Mouse (Mus musculus): ENCODE results near the gene Mt1. TPM values are rescaled to one million over a fixed set of nuclear protein-coding genes. Genes with fewer than 3 reads are reported as not detected.
"Not testable (repeated sequence)": the region's sequence is repeated elsewhere in the genome, so short reads cannot be mapped to it uniquely, and the experiment has no call there.

Mt1 gene
- polyA plus RNA-seq, 1 experiment, result 867 TPM

GRCm38 (mm10) chr8:94153451-94153850 is 25.4 kb upstream of the Mt1 start:
- Histone ChIP-seq H3K9me3 (replicated peaks; ENCODE audit: control insufficient read depth, insufficient read depth, low read length, poor library complexity, severe bottlenecking) (no peaks in the 10 kb centered on the region), H3K4me3 (ENCODE audit: low read depth, low read length) (peak overlapping the region; percentile 8), H3K9ac (ENCODE audit: low read depth, poor library complexity, severe bottlenecking) (no peak overlapping the region), H3K4me1 (ENCODE audit: control insufficient read depth, insufficient read depth, low read length) (peaks cover 10% of the 10 kb centered on the region), H3K27me3 (ENCODE audit: control insufficient read depth, insufficient read depth, low read length, poor library complexity, severe bottlenecking) (no peaks in the 10 kb centered on the region), H3K36me3 (ENCODE audit: control insufficient read depth, insufficient read depth, low read length, poor library complexity, severe bottlenecking) (no peaks in the 10 kb centered on the region), H3K27ac (ENCODE audit: insufficient read depth, low read length) (no peak overlapping the region)
- TF ChIP-seq POLR2A (IDR thresholded peaks at IDR 0.05; ENCODE audit: insufficient read depth, low read length) (no peak), CTCF (IDR thresholded peaks at IDR 0.05; ENCODE audit: low read depth, low read length) (no peak), EP300 (IDR thresholded peaks at IDR 0.05; ENCODE audit: insufficient read depth, low read depth, low read length) (no peak)

DNA sequence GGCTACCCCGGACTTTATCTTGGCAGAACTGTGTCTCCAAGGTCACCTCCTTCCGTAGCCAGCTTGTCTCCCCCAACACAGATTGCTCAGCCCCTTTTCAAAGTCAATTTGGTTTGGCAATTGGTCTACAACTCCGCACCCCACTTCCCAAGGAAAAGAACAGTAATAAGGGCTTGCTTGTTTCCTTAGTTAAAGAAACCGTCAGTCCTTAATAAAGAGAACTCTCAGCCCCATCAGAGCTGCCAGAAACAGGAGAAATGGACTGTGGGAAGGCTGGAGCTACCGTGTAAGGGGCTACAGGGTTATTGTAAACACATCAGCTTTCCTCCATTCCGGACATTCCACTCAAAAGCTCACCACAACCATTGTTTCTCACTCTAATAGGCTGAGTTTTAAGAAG is 24.3 kb upstream of the Mt1 start:
- Histone ChIP-seq H3K9ac (ENCODE audit: low read depth, poor library complexity, severe bottlenecking) (no peak overlapping the region), H3K4me1 (ENCODE audit: control insufficient read depth, insufficient read depth, low read length) (peaks cover 10% of the 10 kb centered on the region), H3K36me3 (ENCODE audit: control insufficient read depth, insufficient read depth, low read length, poor library complexity, severe bottlenecking) (no peaks in the 10 kb centered on the region), H3K27me3 (ENCODE audit: control insufficient read depth, insufficient read depth, low read length, poor library complexity, severe bottlenecking) (no peaks in the 10 kb centered on the region), H3K9me3 (replicated peaks; ENCODE audit: control insufficient read depth, insufficient read depth, low read length, poor library complexity, severe bottlenecking) (no peaks in the 10 kb centered on the region), H3K4me3 (ENCODE audit: low read depth, low read length) (no peak overlapping the region), H3K27ac (ENCODE audit: insufficient read depth, low read length) (no peak overlapping the region)
- no peak for TF ChIP-seq CTCF (IDR thresholded peaks at IDR 0.05; ENCODE audit: low read depth, low read length)
- TF ChIP-seq POLR2A (IDR thresholded peaks at IDR 0.05; ENCODE audit: insufficient read depth, low read length), result no peak

DNA sequence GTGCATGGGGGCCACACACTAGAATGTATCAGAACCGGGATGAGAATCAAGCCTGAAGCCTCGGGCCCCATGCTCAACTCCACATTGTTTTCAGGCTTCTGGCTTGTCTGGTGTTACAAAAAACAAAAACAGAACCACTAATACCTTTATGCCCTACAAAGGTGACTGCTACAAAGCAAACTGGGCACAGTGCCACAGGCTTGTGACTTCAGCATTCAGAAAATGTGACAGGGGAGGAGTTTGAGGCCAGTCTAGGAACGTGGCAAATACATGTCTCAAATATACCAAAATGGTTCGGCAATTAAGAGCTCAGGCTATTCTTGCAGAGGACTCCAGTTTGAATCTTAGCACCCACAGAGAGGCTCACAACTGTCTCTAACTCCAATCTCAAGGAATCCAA is 22.8 kb upstream of the Mt1 start:
- Histone ChIP-seq H3K4me1 (ENCODE audit: control insufficient read depth, insufficient read depth, low read length) (peaks cover 10% of the 10 kb centered on the region), H3K9ac (ENCODE audit: low read depth, poor library complexity, severe bottlenecking) (no peak overlapping the region), H3K36me3 (ENCODE audit: control insufficient read depth, insufficient read depth, low read length, poor library complexity, severe bottlenecking) (no peaks in the 10 kb centered on the region), H3K27me3 (ENCODE audit: control insufficient read depth, insufficient read depth, low read length, poor library complexity, severe bottlenecking) (no peaks in the 10 kb centered on the region), H3K27ac (ENCODE audit: insufficient read depth, low read length) (no peak overlapping the region), H3K4me3 (ENCODE audit: low read depth, low read length) (no peak overlapping the region), H3K9me3 (replicated peaks; ENCODE audit: control insufficient read depth, insufficient read depth, low read length, poor library complexity, severe bottlenecking) (no peaks in the 10 kb centered on the region)
- TF ChIP-seq POLR2A (IDR thresholded peaks at IDR 0.05; ENCODE audit: insufficient read depth, low read length) (no peak), CTCF (IDR thresholded peaks at IDR 0.05; ENCODE audit: low read depth, low read length) (no peak), EP300 (IDR thresholded peaks at IDR 0.05; ENCODE audit: insufficient read depth, low read depth, low read length) (no peak)

DNA sequence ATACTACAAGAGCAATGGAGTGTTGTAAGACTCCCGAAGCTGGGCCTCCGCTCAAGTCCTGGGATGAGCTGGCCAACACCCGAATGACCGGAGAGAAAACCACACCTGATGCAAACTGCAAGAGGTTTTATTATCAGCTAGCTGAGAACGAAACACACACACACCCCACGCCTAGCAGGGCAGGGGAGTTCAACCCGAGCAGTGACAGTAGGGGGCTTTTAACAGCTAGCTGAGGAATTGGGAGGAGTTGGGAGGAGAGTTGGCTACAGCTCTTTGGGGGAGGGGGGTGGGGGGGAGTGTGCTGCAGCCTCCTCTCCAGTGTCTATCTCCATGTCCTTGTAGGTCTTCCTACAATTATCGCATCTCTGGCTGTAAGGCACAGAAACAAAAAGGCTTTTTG is 13.1 kb upstream of the Mt1 start:
- not testable (repeated sequence) for H3K4me1 ChIP-seq (ENCODE audit: control insufficient read depth, insufficient read depth, low read length); H3K27ac ChIP-seq (ENCODE audit: insufficient read depth, low read length); H3K27me3 ChIP-seq (ENCODE audit: control insufficient read depth, insufficient read depth, low read length, poor library complexity, severe bottlenecking); H3K4me3 ChIP-seq (ENCODE audit: low read depth, low read length); H3K9me3 ChIP-seq (replicated peaks; ENCODE audit: control insufficient read depth, insufficient read depth, low read length, poor library complexity, severe bottlenecking); H3K9ac ChIP-seq (ENCODE audit: low read depth, poor library complexity, severe bottlenecking); H3K36me3 ChIP-seq (ENCODE audit: control insufficient read depth, insufficient read depth, low read length, poor library complexity, severe bottlenecking)

DNA sequence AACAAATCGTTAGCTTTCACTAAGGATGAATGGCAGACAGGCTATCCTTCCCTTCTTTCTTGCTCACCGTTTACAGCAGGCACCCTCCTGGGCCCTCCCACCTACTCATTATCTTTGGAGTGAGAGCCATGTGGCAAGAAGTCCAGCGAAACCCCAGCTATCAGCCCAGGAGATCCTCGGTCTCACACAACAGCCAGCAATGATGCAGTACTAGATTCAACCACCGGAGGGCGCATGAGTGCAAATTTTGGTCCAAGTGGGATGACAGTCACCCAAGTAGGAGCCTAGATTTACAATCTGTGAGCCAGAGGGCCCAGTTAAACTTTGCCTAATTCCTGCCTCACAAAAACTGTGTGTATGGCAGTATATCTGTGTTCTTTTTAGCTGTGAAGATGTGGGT is 11.6 kb upstream of the Mt1 start:
- peak; percentile 90 for TF ChIP-seq CTCF (IDR thresholded peaks at IDR 0.05; ENCODE audit: low read depth, low read length)
- no peak for TF ChIP-seq POLR2A (IDR thresholded peaks at IDR 0.05; ENCODE audit: insufficient read depth, low read length)
- TF ChIP-seq EP300 (IDR thresholded peaks at IDR 0.05; ENCODE audit: insufficient read depth, low read depth, low read length), result peak; percentile 52; the same call in 1 of the 2 replicates
- peaks cover 6% of the 10 kb centered on the region; the same call in 1 of the 2 replicates for H3K9me3 ChIP-seq (replicated peaks; ENCODE audit: control insufficient read depth, insufficient read depth, low read length, poor library complexity, severe bottlenecking)
- no peak overlapping the region for H3K4me3 ChIP-seq (ENCODE audit: low read depth, low read length)
- H3K27ac ChIP-seq (ENCODE audit: insufficient read depth, low read length), result no peak overlapping the region
- H3K27me3 ChIP-seq (ENCODE audit: control insufficient read depth, insufficient read depth, low read length, poor library complexity, severe bottlenecking), result no peaks in the 10 kb centered on the region
- H3K4me1 ChIP-seq (ENCODE audit: control insufficient read depth, insufficient read depth, low read length), result no peaks in the 10 kb centered on the region
- H3K36me3 ChIP-seq (ENCODE audit: control insufficient read depth, insufficient read depth, low read length, poor library complexity, severe bottlenecking), result no peaks in the 10 kb centered on the region
- no peak overlapping the region for H3K9ac ChIP-seq (ENCODE audit: low read depth, poor library complexity, severe bottlenecking)

DNA sequence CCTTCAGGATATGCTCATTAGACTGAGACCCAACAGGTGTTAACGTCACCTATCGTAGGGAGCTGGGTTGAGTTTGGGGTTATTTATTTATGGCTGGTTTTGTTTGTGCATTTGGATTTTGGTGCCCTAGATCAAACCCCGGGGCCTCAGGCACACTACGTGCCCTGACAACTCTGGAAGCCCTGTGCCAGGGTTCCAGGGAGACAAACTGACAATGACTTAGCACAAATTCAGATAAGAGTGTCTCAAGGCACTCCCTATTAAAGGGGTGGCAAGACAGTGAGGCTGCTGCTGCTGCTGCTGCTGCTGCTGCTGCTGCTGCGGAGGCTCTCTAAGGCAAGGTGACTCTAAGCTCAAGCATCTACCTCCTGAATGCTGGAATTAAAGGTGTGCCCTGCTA is 9.3 kb upstream of the Mt1 start:
- no peak for TF ChIP-seq EP300 (IDR thresholded peaks at IDR 0.05; ENCODE audit: insufficient read depth, low read depth, low read length)
- TF ChIP-seq CTCF (IDR thresholded peaks at IDR 0.05; ENCODE audit: low read depth, low read length), result no peak
- no peak for TF ChIP-seq POLR2A (IDR thresholded peaks at IDR 0.05; ENCODE audit: insufficient read depth, low read length)
- peaks cover 5% of the 10 kb centered on the region; the same call in 1 of the 2 replicates for H3K36me3 ChIP-seq (ENCODE audit: control insufficient read depth, insufficient read depth, low read length, poor library complexity, severe bottlenecking)
- peaks cover 1% of the 10 kb centered on the region for H3K4me1 ChIP-seq (ENCODE audit: control insufficient read depth, insufficient read depth, low read length)
- no peak overlapping the region for H3K4me3 ChIP-seq (ENCODE audit: low read depth, low read length)
- 0 out of 2 replicates have a peak overlapping the region, but pooled peaks have one; percentile 11 for H3K9ac ChIP-seq (ENCODE audit: low read depth, poor library complexity, severe bottlenecking)
- H3K27ac ChIP-seq (ENCODE audit: insufficient read depth, low read length), result no peak overlapping the region
- H3K9me3 ChIP-seq (replicated peaks; ENCODE audit: control insufficient read depth, insufficient read depth, low read length, poor library complexity, severe bottlenecking), result peaks cover 6% of the 10 kb centered on the region; the same call in 1 of the 2 replicates
- H3K27me3 ChIP-seq (ENCODE audit: control insufficient read depth, insufficient read depth, low read length, poor library complexity, severe bottlenecking), result no peaks in the 10 kb centered on the region

Measured in ES-Bruce4 (cell line).